Mouse (Mus musculus): ENCODE measurements around the gene Ddx58. TPM values are rescaled to one million over a fixed set of nuclear protein-coding genes. Genes with fewer than 3 reads are reported as not detected.

Ddx58 gene
- polyA plus RNA-seq, 1 experiment from 2014 or later, result 11.6 TPM

DNA sequence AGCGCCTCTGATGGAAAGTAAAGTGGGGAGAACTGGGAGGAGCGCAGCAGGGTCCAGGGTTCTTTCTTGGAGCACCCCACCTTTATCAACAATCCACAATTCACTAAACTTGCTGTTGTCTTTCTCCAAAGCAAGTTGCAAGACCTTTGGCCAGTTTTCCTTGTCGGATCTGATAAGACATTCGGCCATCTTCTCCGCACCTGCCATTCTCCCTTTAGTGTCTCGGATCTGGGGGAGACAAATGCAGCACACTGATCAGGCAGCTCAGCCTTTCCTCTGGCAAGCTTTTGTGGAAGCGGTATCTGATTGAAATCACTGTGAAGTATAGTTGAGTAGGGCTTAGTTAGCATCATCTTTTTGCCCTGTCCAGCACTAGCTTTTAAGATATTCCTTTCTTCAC is 11.7 kb downstream of the Ddx58 start:
- Histone ChIP-seq H3K4me3 (no peak overlapping the region), H3K27ac (no peak overlapping the region), H3K9ac (no peak overlapping the region), H3K27me3 (no peaks in the 10 kb centered on the region), H3K36me3 (0 out of 2 replicates have a peak, but pooled peaks cover 5% of the 10 kb centered on the region), H3K4me1 (no peaks in the 10 kb centered on the region), H3K4me2 (no peak overlapping the region), H3K9me3 (no peaks in the 10 kb centered on the region)
- ATAC-seq (ENCODE audit: borderline replicate concordance, extremely low read depth, low FRiP score, low TSS enrichment), result no peak
- WGBS, result 87% methylated on average over 7 of the region's 7 CpGs

DNA sequence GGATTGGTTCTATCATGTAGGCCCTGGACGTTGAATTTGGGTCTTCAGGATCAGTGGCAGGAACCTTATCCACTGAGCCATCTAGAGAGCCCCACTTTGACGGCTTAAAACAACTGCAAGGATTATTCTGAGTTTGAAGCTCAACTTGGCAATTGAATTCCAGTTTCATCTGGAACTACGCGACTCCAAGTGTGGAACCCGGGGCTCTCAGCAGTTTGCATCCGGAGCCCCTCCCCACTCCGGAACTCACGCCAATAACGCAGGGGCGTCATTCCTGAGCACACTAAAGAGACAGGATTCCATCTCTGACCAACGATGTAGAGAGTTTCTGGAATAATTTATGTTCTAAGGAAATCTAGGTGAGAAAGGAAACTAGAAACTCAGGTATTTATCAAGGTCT is 12.5 kb downstream of the Ddx58 start:
- ATAC-seq (ENCODE audit: borderline replicate concordance, extremely low read depth, low FRiP score, low TSS enrichment), result no peak
- Histone ChIP-seq H3K9ac (no peak overlapping the region), H3K9me3 (no peaks in the 10 kb centered on the region), H3K27ac (no peak overlapping the region), H3K36me3 (0 out of 2 replicates have a peak, but pooled peaks cover 5% of the 10 kb centered on the region), H3K27me3 (no peaks in the 10 kb centered on the region), H3K4me1 (no peaks in the 10 kb centered on the region), H3K4me2 (no peak overlapping the region), H3K4me3 (no peak overlapping the region)
- 81% methylated on average over 11 of the region's 11 CpGs for WGBS

DNA sequence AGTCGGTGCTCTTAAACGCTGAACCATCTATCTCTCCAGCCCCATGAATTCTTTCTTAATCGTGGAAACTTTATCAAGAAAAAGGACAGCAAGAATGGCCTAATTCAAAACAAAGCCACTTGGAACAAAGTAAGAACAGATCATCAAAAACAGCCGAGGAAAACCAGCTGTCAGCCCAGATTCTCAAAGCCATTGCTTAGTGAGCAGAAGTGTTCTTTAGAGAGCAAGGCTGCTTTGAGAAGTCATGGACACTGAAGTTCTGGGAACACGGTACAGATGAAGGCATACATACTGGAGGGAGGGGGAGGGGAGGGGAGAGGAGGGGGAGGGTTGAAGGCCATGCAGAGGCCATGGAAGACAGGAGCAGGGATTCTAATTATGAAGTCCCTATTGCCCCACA is 13.5 kb downstream of the Ddx58 start:
- Histone ChIP-seq H3K36me3 (0 out of 2 replicates have a peak, but pooled peaks cover 5% of the 10 kb centered on the region), H3K4me2 (no peak overlapping the region), H3K9ac (no peak overlapping the region), H3K4me1 (no peaks in the 10 kb centered on the region), H3K4me3 (no peak overlapping the region), H3K27me3 (no peaks in the 10 kb centered on the region), H3K9me3 (no peaks in the 10 kb centered on the region), H3K27ac (no peak overlapping the region; the same call in 1 of the 2 replicates)
- ATAC-seq (ENCODE audit: borderline replicate concordance, extremely low read depth, low FRiP score, low TSS enrichment), result peak; percentile 46; the same call in 1 of the 2 replicates
- WGBS, result 32% methylated on average over 5 of the region's 5 CpGs

DNA sequence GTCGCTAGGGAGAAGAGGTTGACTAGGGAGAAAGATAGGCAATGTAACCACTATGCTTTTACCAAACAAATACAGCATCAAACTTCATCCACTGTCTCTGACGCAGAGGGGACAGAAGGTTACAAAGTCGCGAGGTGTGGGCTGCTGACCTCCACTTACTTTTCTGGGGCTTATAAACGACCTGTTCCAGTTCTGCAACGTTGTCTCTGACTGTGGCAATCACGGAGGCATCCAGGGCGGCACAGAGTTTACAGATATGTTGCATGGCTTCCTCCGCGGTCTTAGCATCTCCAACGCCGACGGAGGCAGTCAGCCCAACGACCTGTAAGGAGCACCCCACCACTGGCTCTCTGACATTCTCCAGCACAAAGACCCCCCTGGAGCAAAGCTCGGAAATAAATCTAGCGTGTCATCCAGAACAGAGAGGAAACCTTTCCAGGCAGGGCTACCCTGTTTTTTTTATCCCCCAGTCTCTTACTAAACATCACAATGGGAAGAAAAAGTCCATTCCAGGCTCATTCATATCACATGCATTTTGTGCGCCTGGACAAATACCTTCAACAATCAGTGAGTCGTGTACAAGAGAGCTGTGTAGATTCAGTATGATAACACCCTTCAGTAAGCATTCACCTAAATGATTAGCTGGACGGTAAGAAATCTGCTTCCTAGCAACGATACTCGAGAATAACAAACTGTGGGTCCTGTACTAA is 17.6 kb downstream of the Ddx58 start:
- no peaks in the 10 kb centered on the region for H3K4me1 ChIP-seq
- 38% methylated on average over 21 of the region's 21 CpGs for WGBS
- H3K9ac ChIP-seq, result no peak overlapping the region
- ATAC-seq (ENCODE audit: borderline replicate concordance, extremely low read depth, low FRiP score, low TSS enrichment), result no peak
- no peak overlapping the region for H3K4me2 ChIP-seq
- no peaks in the 10 kb centered on the region for H3K9me3 ChIP-seq
- no peak overlapping the region for H3K4me3 ChIP-seq
- no peaks in the 10 kb centered on the region for H3K27me3 ChIP-seq
- H3K36me3 ChIP-seq, result 0 out of 2 replicates have a peak, but pooled peaks cover 5% of the 10 kb centered on the region
- no peak overlapping the region for H3K27ac ChIP-seq

DNA sequence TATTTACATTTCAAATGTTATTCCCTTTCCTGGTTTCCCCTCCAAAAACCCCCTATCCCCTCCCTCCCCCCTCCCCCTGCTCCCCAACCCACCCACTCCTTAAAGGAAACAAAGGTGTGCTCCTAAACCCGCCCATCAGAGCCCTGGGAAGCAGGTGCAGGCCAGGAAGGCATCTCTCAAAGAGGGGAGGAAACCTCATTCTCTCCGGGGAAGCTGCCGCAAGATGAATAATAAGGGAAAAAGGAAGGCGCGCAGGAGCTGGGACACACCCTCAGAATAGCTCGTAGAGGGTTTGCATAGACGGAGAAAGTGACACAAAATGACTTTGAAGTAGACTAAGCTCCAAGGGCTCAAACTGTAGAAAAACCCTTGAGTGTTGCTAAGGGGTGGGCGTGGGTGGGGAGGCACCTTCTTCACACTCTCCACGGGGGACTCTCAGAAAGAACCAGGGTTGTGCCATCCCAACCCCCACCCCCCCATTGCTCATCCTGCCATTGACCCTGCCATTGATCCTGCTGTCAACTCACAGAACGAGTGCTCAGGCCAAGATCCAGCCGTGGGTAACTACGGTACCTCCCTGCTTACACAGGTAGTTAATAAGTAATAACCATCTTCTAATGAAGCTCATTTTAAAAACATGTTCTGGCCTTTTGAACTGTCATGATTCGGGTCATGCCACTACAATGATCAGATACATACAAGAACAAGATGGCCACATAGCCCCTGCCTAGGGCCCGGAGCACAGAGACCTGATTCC is 18.4 kb downstream of the Ddx58 start:
- Histone ChIP-seq H3K27ac (no peak overlapping the region), H3K9ac (no peak overlapping the region)
- 22% methylated on average over 14 of the region's 14 CpGs for WGBS

DNA sequence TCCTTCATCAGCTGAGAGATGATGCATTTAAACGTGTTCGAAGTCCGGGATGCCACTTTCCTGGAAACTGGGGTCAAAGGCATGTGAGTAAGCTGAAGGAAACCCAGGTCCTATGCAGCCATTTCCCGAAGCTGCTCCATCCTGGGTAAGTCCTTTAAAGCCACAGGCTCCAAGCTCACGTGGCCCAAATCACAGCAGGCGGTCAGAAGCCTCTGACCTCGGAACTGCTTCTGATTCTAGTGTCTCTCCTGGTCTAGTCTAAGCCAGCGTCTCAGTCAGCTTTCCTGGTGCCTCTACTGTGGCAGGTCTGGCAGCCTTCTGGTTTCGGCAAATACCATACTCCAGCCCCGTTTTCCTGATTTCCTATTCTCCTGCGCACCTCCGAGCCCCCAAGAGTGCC is 19.2 kb downstream of the Ddx58 start:
- H3K27ac ChIP-seq, result no peak overlapping the region
- ATAC-seq (ENCODE audit: borderline replicate concordance, extremely low read depth, low FRiP score, low TSS enrichment), result no peak
- H3K9ac ChIP-seq, result no peak overlapping the region
- 13% methylated on average over 12 of the region's 12 CpGs for WGBS
- no peaks in the 10 kb centered on the region for H3K4me1 ChIP-seq
- no peaks in the 10 kb centered on the region for H3K9me3 ChIP-seq
- H3K36me3 ChIP-seq, result 0 out of 2 replicates have a peak, but pooled peaks cover 5% of the 10 kb centered on the region
- H3K27me3 ChIP-seq, result no peaks in the 10 kb centered on the region
- H3K4me2 ChIP-seq, result peak overlapping the region; percentile 30
- H3K4me3 ChIP-seq, result no peak overlapping the region

More for the DNA sequence above, 18.4 kb downstream of the Ddx58 start:
- no peaks in the 10 kb centered on the region for H3K4me1 ChIP-seq
- no peak for ATAC-seq (ENCODE audit: borderline replicate concordance, extremely low read depth, low FRiP score, low TSS enrichment)
- H3K4me3 ChIP-seq, result no peak overlapping the region
- H3K9me3 ChIP-seq, result no peaks in the 10 kb centered on the region
- peak overlapping the region; percentile 30; the same call in 1 of the 2 replicates for H3K4me2 ChIP-seq
- 0 out of 2 replicates have a peak, but pooled peaks cover 5% of the 10 kb centered on the region for H3K36me3 ChIP-seq
- H3K27me3 ChIP-seq, result no peaks in the 10 kb centered on the region

DNA sequence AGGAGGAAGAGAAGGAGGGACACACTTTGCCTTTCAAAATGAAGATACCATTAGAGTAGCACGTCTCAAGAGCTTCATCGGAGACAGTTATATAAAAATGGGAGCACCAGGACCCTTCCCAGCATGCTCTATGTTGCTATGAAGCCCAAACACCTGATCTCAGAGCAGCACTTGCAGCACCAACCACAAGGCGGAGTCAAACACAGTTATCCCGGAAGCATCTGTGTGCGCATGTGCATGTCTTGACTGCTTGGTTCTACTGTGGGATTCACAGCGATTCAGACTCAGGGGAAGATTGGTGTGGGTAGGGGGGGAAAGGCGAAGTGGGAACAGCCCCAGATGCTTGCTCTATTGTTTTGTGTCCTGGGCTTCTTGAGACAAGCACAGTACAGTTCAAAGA is 21.2 kb downstream of the Ddx58 start:
- no peak for ATAC-seq (ENCODE audit: borderline replicate concordance, extremely low read depth, low FRiP score, low TSS enrichment)
- WGBS, result 74% methylated on average over 7 of the region's 7 CpGs
- H3K4me2 ChIP-seq, result no peak overlapping the region

DNA sequence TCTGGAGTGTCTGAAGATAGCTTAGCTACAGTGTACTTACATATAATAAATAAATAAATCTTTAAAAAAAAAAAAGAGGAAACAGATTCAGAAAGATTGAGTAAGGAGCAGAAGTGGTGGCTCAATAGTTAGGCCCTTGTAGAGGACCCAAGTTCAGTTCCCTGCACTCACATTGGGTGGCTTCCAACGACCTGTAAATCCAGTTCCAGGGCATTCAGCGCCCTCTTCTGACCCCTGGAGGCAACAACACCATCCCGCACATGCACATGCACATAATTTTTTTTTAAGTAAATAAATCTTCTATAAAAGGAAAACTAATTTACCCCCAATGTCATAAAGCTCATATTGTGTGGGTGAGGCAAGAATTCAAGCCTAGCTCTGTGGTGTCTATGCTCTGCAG is 21.7 kb downstream of the Ddx58 start:
- no peak for ATAC-seq (ENCODE audit: borderline replicate concordance, extremely low read depth, low FRiP score, low TSS enrichment)
- Histone ChIP-seq H3K4me2 (no peak overlapping the region), H3K36me3 (no peaks in the 10 kb centered on the region), H3K9me3 (no peaks in the 10 kb centered on the region), H3K9ac (no peak overlapping the region), H3K27ac (no peak overlapping the region), H3K4me1 (no peaks in the 10 kb centered on the region), H3K4me3 (no peak overlapping the region), H3K27me3 (no peaks in the 10 kb centered on the region)
- 53% methylated on average over 3 of the region's 3 CpGs for WGBS

More for the DNA sequence above, 21.2 kb downstream of the Ddx58 start:
- H3K27me3 ChIP-seq, result no peaks in the 10 kb centered on the region
- no peak overlapping the region for H3K9ac ChIP-seq
- H3K36me3 ChIP-seq, result no peaks in the 10 kb centered on the region
- no peak overlapping the region for H3K4me3 ChIP-seq
- no peaks in the 10 kb centered on the region for H3K4me1 ChIP-seq
- no peak overlapping the region for H3K27ac ChIP-seq
- no peaks in the 10 kb centered on the region for H3K9me3 ChIP-seq

DNA sequence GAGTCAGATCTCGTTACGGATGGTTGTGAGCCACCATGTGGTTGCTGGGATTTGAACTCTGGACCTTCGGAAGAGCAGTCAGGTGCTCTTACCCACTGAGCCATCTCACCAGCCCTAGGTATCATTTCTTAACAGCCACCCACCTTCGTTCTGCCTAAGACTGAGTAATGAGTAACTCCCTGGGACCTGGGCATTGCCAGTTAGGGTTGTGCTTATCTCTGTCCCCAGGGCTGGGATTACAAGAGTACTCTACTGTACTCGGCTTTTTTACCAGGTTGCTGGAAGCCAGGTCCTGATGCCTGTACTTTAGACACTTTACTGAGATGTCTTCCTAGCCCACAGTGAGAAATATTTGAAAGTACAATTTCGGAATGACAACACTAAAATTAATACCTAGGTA is 27.5 kb downstream of the Ddx58 start:
- Histone ChIP-seq H3K36me3 (peaks cover 13% of the 10 kb centered on the region; the same call in 1 of the 2 replicates), H3K9me3 (no peaks in the 10 kb centered on the region), H3K4me1 (no peaks in the 10 kb centered on the region), H3K4me3 (no peak overlapping the region), H3K27ac (no peak overlapping the region), H3K9ac (no peak overlapping the region), H3K4me2 (no peak overlapping the region), H3K27me3 (no peaks in the 10 kb centered on the region)
- 80% methylated on average over 4 of the region's 6 CpGs for WGBS
- no peak for ATAC-seq (ENCODE audit: borderline replicate concordance, extremely low read depth, low FRiP score, low TSS enrichment)

DNA sequence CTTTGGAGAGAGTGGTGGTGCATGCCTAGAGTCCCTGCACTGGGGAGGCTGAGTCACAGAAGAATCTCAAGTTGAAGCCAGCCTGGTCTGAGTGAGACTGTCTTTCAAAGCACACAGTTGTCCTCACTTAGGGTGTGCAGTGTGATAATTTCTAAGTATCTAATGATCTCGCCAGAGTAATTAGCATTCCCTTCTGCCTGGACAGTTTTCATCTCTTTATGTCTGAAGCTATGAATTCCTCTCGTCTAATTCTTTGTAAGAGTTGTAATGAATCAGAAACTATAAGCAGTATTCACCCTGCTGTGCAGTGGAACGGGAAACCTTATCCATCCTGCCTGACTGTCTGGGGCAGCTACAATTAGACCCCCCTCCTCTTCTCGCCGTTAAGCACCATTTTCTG is 31.9 kb downstream of the Ddx58 start:
- no peak for ATAC-seq (ENCODE audit: borderline replicate concordance, extremely low read depth, low FRiP score, low TSS enrichment)
- Histone ChIP-seq H3K4me3 (no peak overlapping the region), H3K9ac (no peak overlapping the region), H3K27me3 (no peaks in the 10 kb centered on the region), H3K4me2 (no peak overlapping the region), H3K27ac (no peak overlapping the region), H3K4me1 (no peaks in the 10 kb centered on the region), H3K9me3 (no peaks in the 10 kb centered on the region), H3K36me3 (peaks cover 18% of the 10 kb centered on the region; the same call in 1 of the 2 replicates)
- WGBS, result 81% methylated on average over 5 of the region's 5 CpGs

DNA sequence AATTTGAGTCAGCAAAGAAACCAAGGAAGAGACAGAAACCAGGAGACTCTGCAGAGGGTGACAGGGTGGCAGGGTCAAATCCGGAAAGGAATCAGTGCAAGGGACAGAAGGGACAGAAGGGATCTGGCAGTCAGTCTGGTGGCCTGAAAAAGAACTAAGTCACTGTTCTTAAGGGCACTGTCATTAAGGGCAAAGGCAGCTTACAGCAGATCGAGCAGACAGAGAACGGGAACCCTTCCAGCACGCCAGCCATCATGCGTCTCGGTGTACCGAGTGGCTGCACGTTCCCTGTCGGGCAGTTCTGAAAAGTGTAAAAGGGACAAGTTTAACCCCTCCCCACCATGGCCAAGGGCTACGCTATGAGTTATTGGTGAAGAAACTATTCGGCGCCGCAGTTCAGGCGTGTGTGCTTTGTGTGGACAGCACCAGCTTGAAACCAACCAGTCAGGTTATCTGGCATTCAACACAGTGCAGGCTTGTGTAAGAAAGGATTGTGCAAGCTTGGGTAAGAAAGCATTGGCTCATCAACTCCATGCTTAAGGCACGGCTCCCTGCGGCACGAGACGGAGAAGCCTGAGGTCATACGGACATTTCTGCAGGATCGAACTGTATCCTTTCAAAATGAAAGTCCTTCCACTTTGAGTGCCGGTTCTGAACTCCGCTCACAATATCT is 34.3 kb downstream of the Ddx58 start:
- Histone ChIP-seq H3K4me1 (no peaks in the 10 kb centered on the region), H3K27me3 (no peaks in the 10 kb centered on the region), H3K36me3 (peaks cover 21% of the 10 kb centered on the region; the same call in 1 of the 2 replicates), H3K4me3 (no peak overlapping the region), H3K9me3 (no peaks in the 10 kb centered on the region), H3K9ac (no peak overlapping the region), H3K4me2 (no peak overlapping the region), H3K27ac (no peak overlapping the region)
- no peak for ATAC-seq (ENCODE audit: borderline replicate concordance, extremely low read depth, low FRiP score, low TSS enrichment)
- 90% methylated on average over 22 of the region's 22 CpGs for WGBS
